Mouse (Mus musculus) heart, postnatal 0 days (tissue): ENCODE data around the gene Inafm2.

Experiments
- CTCF ChIP-seq: IDR thresholded peaks from 2 replicates; pipeline ENCODE4 v1.5.1; 2016; ENCODE audit warnings: antibody characterized with exemption, control low read depth, low read depth
- EP300 ChIP-seq: IDR thresholded peaks from 2 replicates; pipeline ENCODE4 v1.6.1; 2016; ENCODE audit warnings: antibody characterized with exemption, low read depth

DNA sequence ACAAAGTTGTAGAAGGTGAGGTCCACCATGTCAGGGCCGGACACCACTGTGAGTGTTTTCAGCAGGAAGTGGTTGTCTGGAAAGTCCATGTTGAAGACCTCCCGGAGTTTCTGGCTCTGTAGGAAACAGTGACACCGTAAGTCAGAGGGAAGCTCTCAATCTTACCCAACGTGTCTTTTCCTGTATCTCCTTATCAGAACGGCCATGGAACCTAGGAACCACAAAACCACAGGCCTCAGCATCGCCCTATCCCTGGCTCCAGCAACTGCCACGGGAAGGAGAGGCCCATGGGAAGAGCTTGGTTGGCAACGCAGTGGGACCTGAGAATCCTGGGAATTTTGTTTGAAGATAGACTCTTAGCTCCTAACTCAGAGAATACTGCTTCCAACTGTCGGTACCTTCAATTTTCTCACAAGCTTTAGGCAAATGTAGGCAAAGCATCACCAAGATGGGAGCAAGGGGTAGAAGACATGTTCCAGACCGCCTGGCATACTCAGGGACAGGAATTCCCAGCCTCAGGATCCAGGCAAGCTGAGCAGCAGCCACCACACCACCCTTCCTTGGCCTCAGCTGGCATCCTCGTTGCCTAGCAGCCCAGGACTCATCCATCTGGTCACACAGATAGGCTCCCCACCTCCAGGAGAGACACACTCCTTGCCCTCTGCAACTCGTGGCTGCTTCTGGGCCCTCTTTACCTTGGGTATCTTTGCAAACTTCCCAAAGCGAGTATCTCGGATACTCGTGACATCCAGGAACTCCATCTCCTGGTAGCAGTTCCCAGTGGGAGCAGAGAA is 21.7 kb upstream of the Inafm2 start:
- TF ChIP-seq EP300 (no peak), CTCF (no peak)
